Mouse (Mus musculus) gastrocnemius, postnatal 36 days (tissue): ENCODE data around the gene Cdkal1. TPM values are rescaled to one million over a fixed set of nuclear protein-coding genes. Genes with fewer than 3 reads are reported as not detected.

Experiments used
- DNase-seq, 2 experiments: peaks; one replicate each; pipeline ENCODE4 v3.0.0; 2022
- intact Hi-C: fragments of 180-260 bp; cut with DNase I; formaldehyde crosslinking; loops from one replicate; pipeline ENCODE4 v1.15.1; 2025
- total RNA-seq, 2 experiments: library from RNA; stranded (reverse); gene quantifications; 2 replicates each; pipeline ENCODE4 v1.2.3; 2021

The Cdkal1 gene
- total RNA-seq, 2 experiments from 2014 or later = 29.1 to 31.3 TPM

GRCm38 (mm10) chr13:29599646-29600045, 255.8 kb downstream of the Cdkal1 start:
- intact Hi-C loops = no loop called here
- DNase-seq = no peak

GRCm38 (mm10) chr13:29596735-29597134, 258.7 kb downstream of the Cdkal1 start:
- DNase-seq = no peak
- intact Hi-C loops = no loop called here

GRCm38 (mm10) chr13:29593096-29593495, 262.4 kb downstream of the Cdkal1 start:
- intact Hi-C loops = no loop called here
- DNase-seq = no peak

GRCm38 (mm10) chr13:29590685-29591084, 264.8 kb downstream of the Cdkal1 start:
- intact Hi-C loops = no loop called here
- DNase-seq = no peak

GRCm38 (mm10) chr13:29590164-29590563, 265.3 kb downstream of the Cdkal1 start:
- intact Hi-C loops = no loop called here
- DNase-seq = no peak

GRCm38 (mm10) chr13:29588693-29589092, 266.8 kb downstream of the Cdkal1 start:
- DNase-seq = no peak
- intact Hi-C loops = no loop called here

- intact Hi-C loops = no loop called here
- DNase-seq = no peak
Observed at GRCm38 (mm10) chr13:29581762-29582700, 273.4 kb downstream of the Cdkal1 start.

- no peak for DNase-seq
- intact Hi-C loops = no loop called here
Observed at GRCm38 (mm10) chr13:29580780-29581179, 274.7 kb downstream of the Cdkal1 start.

GRCm38 (mm10) chr13:29580009-29580408, 275.5 kb downstream of the Cdkal1 start:
- DNase-seq = no peak
- intact Hi-C loops = no loop called here

GRCm38 (mm10) chr13:29578621-29579020, 276.9 kb downstream of the Cdkal1 start:
- no peak for DNase-seq
- intact Hi-C loops = no loop called here

- intact Hi-C loops = no loop called here
- DNase-seq = no peak
Observed at GRCm38 (mm10) chr13:29574784-29575183, 280.7 kb downstream of the Cdkal1 start.

GRCm38 (mm10) chr13:29572477-29572876, 283.0 kb downstream of the Cdkal1 start:
- intact Hi-C loops = no loop called here
- no peak for DNase-seq

- DNase-seq = no peak
- intact Hi-C loops = no loop called here
Observed at GRCm38 (mm10) chr13:29565710-29566109, 289.8 kb downstream of the Cdkal1 start.

- no peak for DNase-seq
- intact Hi-C loops = no loop called here
Observed at GRCm38 (mm10) chr13:29559188-29559587, 296.3 kb downstream of the Cdkal1 start.

- intact Hi-C loops = no loop called here
- no peak for DNase-seq
Observed at GRCm38 (mm10) chr13:29555160-29555785, 300.2 kb downstream of the Cdkal1 start.

GRCm38 (mm10) chr13:29553792-29554191, 301.7 kb downstream of the Cdkal1 start:
- DNase-seq = no peak

GRCm38 (mm10) chr13:29552322-29552870, 303.1 kb downstream of the Cdkal1 start:
- no peak for DNase-seq
- intact Hi-C loops = no loop called here

More at GRCm38 (mm10) chr13:29553792-29554191, 301.7 kb downstream of the Cdkal1 start:
- intact Hi-C loops = no loop called here

- intact Hi-C loops = no loop called here
- no peak for DNase-seq
Observed at GRCm38 (mm10) chr13:29550886-29551285, 304.6 kb downstream of the Cdkal1 start.

- intact Hi-C loops = no loop called here
- no peak for DNase-seq
Observed at GRCm38 (mm10) chr13:29550203-29550602, 305.3 kb downstream of the Cdkal1 start.

GRCm38 (mm10) chr13:29549761-29550160, 305.7 kb downstream of the Cdkal1 start:
- intact Hi-C loops = no loop called here
- no peak for DNase-seq

GRCm38 (mm10) chr13:29537906-29538305, 317.6 kb downstream of the Cdkal1 start:
- DNase-seq = no peak
- intact Hi-C loops = no loop called here
